Mouse (Mus musculus): Measurements from ENCODE around the gene Gm21304. TPM values are rescaled to one million over a fixed set of nuclear protein-coding genes. Genes with fewer than 3 reads are reported as not detected.

Gm21304 gene
- polyA plus RNA-seq, 1 experiment from 2014 or later, result not detected

DNA sequence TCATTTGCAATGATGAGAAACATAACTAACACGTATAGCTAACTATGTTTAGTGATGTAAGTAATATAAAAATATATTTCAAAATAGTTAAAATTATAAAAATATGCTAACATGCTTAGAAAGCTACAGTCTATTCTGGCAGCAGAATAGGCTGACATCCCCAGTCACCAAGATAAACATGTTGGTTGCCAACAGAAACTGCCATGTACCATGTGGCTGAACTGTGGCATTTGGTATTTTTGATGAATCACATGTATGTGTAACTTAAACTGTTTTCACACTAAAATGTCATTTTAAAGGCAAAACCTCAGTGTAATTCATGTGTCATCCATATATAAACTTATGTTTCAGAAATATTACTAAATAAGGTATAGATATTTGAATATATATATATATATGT lies 41.3 kb downstream of the Gm21304 start:
- Histone ChIP-seq H3K9ac (ENCODE audit: low read depth, low read length) (no peak overlapping the region), H3K27me3 (ENCODE audit: insufficient read depth, low read length) (no peaks in the 10 kb centered on the region), H3K4me1 (replicated peaks; ENCODE audit: insufficient read depth, low read length) (no peaks in the 10 kb centered on the region), H3K36me3 (ENCODE audit: insufficient read depth, low read length) (no peaks in the 10 kb centered on the region), H3K4me3 (replicated peaks; ENCODE audit: low read depth, low read length) (no peak overlapping the region), H3K27ac (no peak overlapping the region), H3K9me3 (replicated peaks; ENCODE audit: low read length) (no peaks in the 10 kb centered on the region), H3K4me2 (ENCODE audit: low read length) (no peak overlapping the region)
- WGBS, result 83% methylated on average over 1 of the region's 1 CpGs
- DNase-seq (ENCODE audit: low spot score) (no peak), ATAC-seq (replicated peaks; ENCODE audit: low FRiP score, low read depth) (no peak)
- TF ChIP-seq CTCF (IDR thresholded peaks at IDR 0.05; ENCODE audit: low read depth), result no peak

DNA sequence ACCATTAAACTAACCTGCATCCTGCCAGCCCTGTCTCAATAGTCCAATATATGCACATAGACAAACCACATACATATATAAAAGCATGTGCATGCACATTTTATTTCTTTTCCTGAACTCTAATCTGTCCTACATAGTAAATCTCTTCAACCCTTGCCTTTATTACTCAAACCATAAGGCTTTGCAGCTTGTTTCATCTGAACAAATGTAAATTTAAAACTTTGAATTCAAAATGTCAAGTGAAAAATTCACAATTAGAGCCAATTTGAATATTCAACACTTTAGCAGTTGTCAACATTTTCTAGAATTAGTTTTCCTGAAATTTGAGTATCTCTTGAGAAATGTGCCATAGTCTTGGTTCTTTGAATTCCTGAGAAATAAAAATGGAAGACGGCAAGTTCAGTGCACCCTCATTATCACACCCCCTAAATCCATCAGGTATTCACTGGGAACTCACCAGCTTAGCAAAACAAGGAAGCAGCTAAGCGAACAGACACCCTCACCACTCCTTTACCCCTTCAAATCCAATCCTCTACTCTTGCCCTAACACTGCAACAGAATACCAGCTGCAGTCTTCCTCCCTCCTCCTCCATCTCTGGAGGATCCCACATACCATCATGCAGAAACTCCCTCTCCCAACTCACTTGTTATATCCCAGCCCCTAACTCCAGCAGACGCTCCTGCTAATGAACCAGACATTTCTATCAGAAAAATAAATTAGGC lies 42.1 kb downstream of the Gm21304 start:
- TF ChIP-seq CTCF (IDR thresholded peaks at IDR 0.05; ENCODE audit: low read depth), result no peak
- Histone ChIP-seq H3K36me3 (ENCODE audit: insufficient read depth, low read length) (no peaks in the 10 kb centered on the region), H3K4me2 (ENCODE audit: low read length) (no peak overlapping the region), H3K9ac (ENCODE audit: low read depth, low read length) (no peak overlapping the region), H3K27ac (no peak overlapping the region), H3K4me3 (replicated peaks; ENCODE audit: low read depth, low read length) (no peak overlapping the region), H3K27me3 (ENCODE audit: insufficient read depth, low read length) (no peaks in the 10 kb centered on the region), H3K4me1 (replicated peaks; ENCODE audit: insufficient read depth, low read length) (no peaks in the 10 kb centered on the region), H3K9me3 (replicated peaks; ENCODE audit: low read length) (no peaks in the 10 kb centered on the region)
- DNase-seq (ENCODE audit: low spot score), result no peak
- WGBS, result 50% methylated on average over 3 of the region's 3 CpGs
- no peak for ATAC-seq (replicated peaks; ENCODE audit: low FRiP score, low read depth)

DNA sequence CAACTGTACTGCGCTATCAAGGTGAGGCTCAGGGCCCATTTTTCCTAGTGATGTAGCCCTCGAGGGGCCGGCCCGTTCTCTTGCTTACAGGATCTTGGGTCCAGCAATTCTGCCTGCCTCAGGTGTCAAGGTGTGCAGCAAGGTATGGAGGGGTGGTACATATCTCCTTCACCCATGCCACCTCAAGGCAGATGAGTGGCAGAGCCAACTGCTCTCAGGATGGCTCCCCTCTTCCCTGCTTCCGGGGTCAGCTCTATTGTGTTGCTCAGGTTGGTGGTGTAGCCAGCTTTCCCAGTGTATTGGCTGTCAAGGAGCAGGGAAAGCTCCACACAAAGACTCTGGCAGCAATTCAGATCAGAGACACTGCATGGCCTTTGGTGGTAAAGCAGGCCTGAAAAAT lies 46.2 kb downstream of the Gm21304 start:
- no peaks in the 10 kb centered on the region for H3K36me3 ChIP-seq (ENCODE audit: insufficient read depth, low read length)
- no peak overlapping the region for H3K9ac ChIP-seq (ENCODE audit: low read depth, low read length)
- no peak overlapping the region for H3K4me3 ChIP-seq (replicated peaks; ENCODE audit: low read depth, low read length)
- TF ChIP-seq CTCF (IDR thresholded peaks at IDR 0.05; ENCODE audit: low read depth), result no peak
- ATAC-seq (replicated peaks; ENCODE audit: low FRiP score, low read depth) (no peak), DNase-seq (ENCODE audit: low spot score) (no peak)
- no peaks in the 10 kb centered on the region for H3K27me3 ChIP-seq (ENCODE audit: insufficient read depth, low read length)
- WGBS, result 93% methylated on average over 5 of the region's 5 CpGs
- no peaks in the 10 kb centered on the region for H3K4me1 ChIP-seq (replicated peaks; ENCODE audit: insufficient read depth, low read length)
- no peak overlapping the region for H3K4me2 ChIP-seq (ENCODE audit: low read length)
- H3K27ac ChIP-seq, result no peak overlapping the region
- H3K9me3 ChIP-seq (replicated peaks; ENCODE audit: low read length), result no peaks in the 10 kb centered on the region

Other genes starting within 250 kb of the Gm21304 start
- not detected in 2 replicates for gene Gm21293, start 25.5 kb upstream of the Gm21304 start, polyA plus RNA-seq (2015; fragmentation: Nextera tagmentation; extraction: Ambion mirVana)
- not detected in 2 replicates for gene Gm6763, start 17.0 kb upstream of the Gm21304 start, polyA plus RNA-seq (2015; fragmentation: Nextera tagmentation; extraction: Ambion mirVana)
- gene Gm8764, start 8.5 kb upstream of the Gm21304 start, polyA plus RNA-seq (2015; fragmentation: Nextera tagmentation; extraction: Ambion mirVana), result not detected in 2 replicates
- gene Gm21312, start 8.5 kb downstream of the Gm21304 start, polyA plus RNA-seq (2015; fragmentation: Nextera tagmentation; extraction: Ambion mirVana), result not detected in 2 replicates
- gene Gm20765, start 17.0 kb downstream of the Gm21304 start, polyA plus RNA-seq (2015; fragmentation: Nextera tagmentation; extraction: Ambion mirVana), result not detected in 2 replicates
- not detected in 2 replicates for gene Gm4340, start 25.5 kb downstream of the Gm21304 start, polyA plus RNA-seq (2015; fragmentation: Nextera tagmentation; extraction: Ambion mirVana)